Mouse (Mus musculus): Measurements from ENCODE around the gene Olfr796. TPM values are rescaled to one million over a fixed set of nuclear protein-coding genes. Genes with fewer than 3 reads are reported as not detected.

Gene Olfr796
- total RNA-seq (2021) = not detected
- long read RNA-seq, experiment 1 = 0 reads
- long read RNA-seq, experiment 2 = 0 reads

GRCm38 (mm10) chr10:129612470-129612869 is at the start of gene Olfr796:
TSS of gene Olfr796 (minus strand) at chr10:129612570.
- no peak for DNase-seq (ENCODE audit: low spot score in 2 of 2)

GRCm38 (mm10) chr10:129657394-129657793 is 45.0 kb upstream of the Olfr796 start, which contains the start of gene Olfr800:
TSS of gene Olfr800 (plus strand) at chr10:129657694.
- no peak for DNase-seq (ENCODE audit: low spot score in 2 of 2)

GRCm38 (mm10) chr10:129651763-129652162 is 39.4 kb upstream of the Olfr796 start:
- no peak for DNase-seq (ENCODE audit: low spot score in 2 of 2)

- DNase-seq (ENCODE audit: low spot score in 2 of 2) = no peak
These were observed 24.8 kb upstream of the Olfr796 start, which contains the start of gene Olfr799 for GRCm38 (mm10) chr10:129637184-129637583. TSS of gene Olfr799 (plus strand) at chr10:129637484.

- DNase-seq (ENCODE audit: low spot score in 2 of 2) = no peak
These were observed 15.5 kb upstream of the Olfr796 start, which contains the start of gene Olfr798 for GRCm38 (mm10) chr10:129627834-129628233. TSS of gene Olfr798 (minus strand) at chr10:129627934.

GRCm38 (mm10) chr10:129623251-129623650 is 10.9 kb upstream of the Olfr796 start:
- DNase-seq (ENCODE audit: low spot score in 2 of 2) = no peak

GRCm38 (mm10) chr10:129621724-129622123 is 9.4 kb upstream of the Olfr796 start:
- DNase-seq (ENCODE audit: low spot score in 2 of 2) = no peak

- DNase-seq (ENCODE audit: low spot score in 2 of 2) = no peak
These were observed 35.3 kb downstream of the Olfr796 start for GRCm38 (mm10) chr10:129577066-129577465.

GRCm38 (mm10) chr10:129567355-129567754 is 45.0 kb downstream of the Olfr796 start, which contains the start of gene Olfr794:
TSS of gene Olfr794 (plus strand) at chr10:129567655.
- DNase-seq (ENCODE audit: low spot score in 2 of 2) = no peak

Small RNA genes lying within 50 kb of the gene (microRNA-seq; reads per million reads assigned to microRNA genes)
- 0 reads per million in 2 experiments for gene Gm23252

Other genes with a start within 250 kb of the Olfr796 start
- gene Olfr784, start 228.5 kb downstream of the Olfr796 start, total RNA-seq (2021) = under 1 TPM; 0.14 to 0.21 TPM
- gene Olfr785, start 207.1 kb downstream of the Olfr796 start, total RNA-seq (2021) = not detected
- not detected for gene Olfr786, start 185.3 kb downstream of the Olfr796 start, total RNA-seq (2021)
- gene Olfr787, start 150.7 kb downstream of the Olfr796 start, total RNA-seq (2021) = not detected
- gene Olfr788, start 141.6 kb downstream of the Olfr796 start, total RNA-seq (2021) = not detected
- not detected for gene Olfr789, start 127.8 kb downstream of the Olfr796 start, total RNA-seq (2021)
- not detected for gene Olfr790, start 114.1 kb downstream of the Olfr796 start, total RNA-seq (2021)
- not detected for gene Olfr791, start 90.8 kb downstream of the Olfr796 start, total RNA-seq (2021)
- not detected for gene Olfr792, start 73.4 kb downstream of the Olfr796 start, total RNA-seq (2021)
- gene Olfr794, start 44.9 kb downstream of the Olfr796 start, total RNA-seq (2021) = not detected
- gene Olfr798, start 15.4 kb upstream of the Olfr796 start, total RNA-seq (2021) = not detected
- gene Olfr799, start 24.9 kb upstream of the Olfr796 start, total RNA-seq (2021) = not detected
- gene Olfr800, start 45.1 kb upstream of the Olfr796 start, total RNA-seq (2021) = not detected
- not detected for gene Olfr801, start 61.3 kb upstream of the Olfr796 start, total RNA-seq (2021)
- gene Olfr802, start 75.6 kb upstream of the Olfr796 start, total RNA-seq (2021) = not detected
- not detected for gene Olfr803, start 81.7 kb upstream of the Olfr796 start, total RNA-seq (2021)
- not detected for gene Olfr804, start 90.6 kb upstream of the Olfr796 start, total RNA-seq (2021)
- not detected for gene Olfr805, start 116.8 kb upstream of the Olfr796 start, total RNA-seq (2021)
- not detected for gene Olfr806, start 129.4 kb upstream of the Olfr796 start, total RNA-seq (2021)
- not detected for gene Olfr807, start 145.2 kb upstream of the Olfr796 start, total RNA-seq (2021)
- not detected for gene Olfr808, start 152.9 kb upstream of the Olfr796 start, total RNA-seq (2021)
- gene Olfr809, start 162.1 kb upstream of the Olfr796 start, total RNA-seq (2021) = not detected
- not detected for gene Olfr810, start 182.3 kb upstream of the Olfr796 start, total RNA-seq (2021)
- not detected for gene Olfr811, start 191.8 kb upstream of the Olfr796 start, total RNA-seq (2021)
- gene Olfr812, start 233.5 kb upstream of the Olfr796 start, total RNA-seq (2021) = not detected
- gene Olfr813, start 242.8 kb upstream of the Olfr796 start, total RNA-seq (2021) = not detected